Mouse (Mus musculus) brain, embryonic 14.5 days (tissue): ENCODE data around the gene Ptgds.

Experiments
- CTCF ChIP-seq: fragments of 200-500 bp; IDR thresholded peaks from 2 replicates; pipeline ENCODE4 v1.5.1; 2012; ENCODE audit warnings: inconsistent platforms, mild to moderate bottlenecking, moderate library complexity, borderline replicate concordance; ENCODE audit not compliant: insufficient read depth, insufficient read length; ENCODE audit errors: extremely low read depth
- POLR2A ChIP-seq: fragments of 200-500 bp; IDR thresholded peaks from 2 replicates; pipeline ENCODE4 v1.6.1; 2012; ENCODE audit warnings: mild to moderate bottlenecking, inconsistent platforms, borderline replicate concordance; ENCODE audit not compliant: poor library complexity, insufficient read depth, insufficient read length, severe bottlenecking; ENCODE audit errors: extremely low read depth

DNA sequence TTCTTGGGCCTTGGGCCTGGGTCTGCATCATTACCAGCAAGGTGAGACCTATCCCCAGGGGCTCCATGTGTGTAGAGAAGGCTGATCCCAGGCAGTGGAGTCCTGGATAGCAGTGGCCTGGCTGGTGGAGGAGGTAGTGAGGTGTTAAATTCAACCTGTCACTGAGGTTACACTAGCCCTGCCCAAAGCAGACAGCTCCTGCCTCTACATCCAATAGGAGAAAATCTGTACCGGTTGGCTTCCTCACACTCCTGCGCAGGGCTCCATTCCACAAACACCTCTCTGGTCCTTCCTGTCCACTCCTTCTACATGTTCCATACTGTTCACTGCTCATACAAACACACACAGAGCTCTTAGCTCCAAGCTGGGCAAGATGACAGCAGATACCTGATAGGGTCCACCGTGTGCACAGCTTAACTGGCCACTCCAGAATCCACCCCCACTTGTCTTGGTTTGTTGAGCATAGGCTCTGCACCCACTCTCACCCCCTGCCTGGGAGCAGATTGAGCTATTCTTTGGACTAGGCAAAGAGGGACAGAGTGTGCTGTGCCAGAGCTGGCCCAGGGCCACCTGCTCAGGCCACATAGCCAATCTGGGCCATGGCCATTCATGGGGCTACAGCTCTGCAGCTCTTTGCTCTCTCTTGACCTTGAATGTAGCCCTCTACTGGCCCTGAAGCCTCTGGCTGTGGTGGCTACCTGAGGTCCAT lies 8.3 kb upstream of the Ptgds start:
- TF ChIP-seq POLR2A (no peak), CTCF (no peak)
